Mouse (Mus musculus): ENCODE data around the gene Rab11b.

GRCm38 (mm10) chr17:33774573-33775155 lies 14.3 kb upstream of the Rab11b start:
- TF ChIP-seq POLR2A (IDR thresholded peaks at IDR 0.05; ENCODE audit: borderline replicate concordance, insufficient read depth, low read length), result no peak
- no peak for TF ChIP-seq CTCF (IDR thresholded peaks at IDR 0.05; ENCODE audit: borderline replicate concordance, insufficient read depth, low read depth, low read length)
